Mouse (Mus musculus) urinary bladder, postnatal 10 days (tissue): ENCODE data around the gene Pcsk1n.

Source experiments
- DNase-seq: peaks from one replicate; pipeline ENCODE4 v3.0.0; 2022; ENCODE audit warnings: low spot score

The Pcsk1n gene

DNA sequence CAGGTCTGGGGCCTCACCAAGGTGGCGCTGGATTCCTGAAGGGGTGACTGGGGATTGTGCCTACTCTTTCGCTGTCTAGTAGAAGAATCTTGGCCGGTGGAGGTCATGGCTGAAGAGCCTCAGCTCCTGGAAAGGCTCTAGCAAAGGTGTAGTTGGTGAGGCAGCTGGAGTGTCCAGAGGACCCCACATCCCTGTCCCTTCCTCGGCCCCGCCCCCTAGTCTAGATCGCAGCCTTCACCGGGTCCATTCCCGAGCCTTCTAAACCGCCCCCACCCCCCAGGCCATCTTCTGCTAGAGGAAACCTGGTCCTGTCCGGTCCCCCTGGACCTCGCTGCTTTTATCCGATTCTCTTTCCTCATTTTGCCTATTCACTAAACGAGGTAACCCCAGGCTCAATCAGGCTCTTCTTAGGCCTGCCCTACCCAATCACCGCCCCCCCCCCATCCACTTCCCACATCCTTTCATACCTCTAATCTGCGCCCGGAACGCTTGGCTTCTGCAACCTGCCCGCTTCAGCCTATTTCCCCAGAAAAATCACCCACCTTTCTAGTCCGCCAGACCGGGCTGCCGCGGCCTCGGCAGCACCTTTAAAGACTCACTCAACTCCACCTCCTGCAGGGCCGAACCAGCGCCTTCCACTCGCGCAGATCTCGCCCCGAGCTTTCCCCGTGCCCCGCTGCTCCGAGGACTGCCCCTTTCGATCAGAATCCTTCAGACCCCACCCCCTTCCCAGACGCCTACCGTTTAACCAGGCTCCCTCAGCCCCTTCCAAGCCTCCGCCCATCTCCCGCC is 27.7 kb downstream of the Pcsk1n start, which contains the start of gene Hdac6:
Gene Hdac6 (minus strand): TSS at position 782 of the 792 bp plus-strand sequence.
- DNase-seq: no peak

DNA sequence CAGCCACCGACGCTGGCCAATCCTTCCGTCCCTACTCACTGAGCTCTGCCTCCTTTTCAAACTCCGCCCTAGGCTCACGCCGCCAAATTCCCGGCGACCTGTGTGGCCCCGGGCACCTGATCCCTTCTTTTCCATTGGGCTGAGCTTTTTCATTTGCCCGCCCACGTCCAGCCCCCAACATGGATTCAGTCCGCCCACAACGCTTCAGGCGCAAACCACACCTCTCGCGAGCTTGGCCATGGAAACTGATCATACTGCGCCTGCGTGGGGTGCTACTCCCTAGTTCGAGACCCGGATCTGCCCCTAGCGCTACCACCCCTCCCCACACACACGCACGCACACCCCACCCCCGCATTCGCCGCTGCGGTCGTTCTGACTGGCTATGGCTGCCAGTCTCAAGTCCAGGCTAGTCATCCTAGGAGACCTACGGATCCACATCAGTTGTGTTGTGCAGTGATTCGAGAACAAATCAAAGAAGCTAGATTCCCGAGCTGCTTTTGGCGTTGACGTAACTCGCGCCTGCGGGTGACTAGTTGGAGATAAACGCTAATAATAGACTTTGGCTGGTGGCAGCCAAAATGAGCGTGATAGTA is 28.4 kb downstream of the Pcsk1n start:
- peak; percentile 51 for DNase-seq

DNA sequence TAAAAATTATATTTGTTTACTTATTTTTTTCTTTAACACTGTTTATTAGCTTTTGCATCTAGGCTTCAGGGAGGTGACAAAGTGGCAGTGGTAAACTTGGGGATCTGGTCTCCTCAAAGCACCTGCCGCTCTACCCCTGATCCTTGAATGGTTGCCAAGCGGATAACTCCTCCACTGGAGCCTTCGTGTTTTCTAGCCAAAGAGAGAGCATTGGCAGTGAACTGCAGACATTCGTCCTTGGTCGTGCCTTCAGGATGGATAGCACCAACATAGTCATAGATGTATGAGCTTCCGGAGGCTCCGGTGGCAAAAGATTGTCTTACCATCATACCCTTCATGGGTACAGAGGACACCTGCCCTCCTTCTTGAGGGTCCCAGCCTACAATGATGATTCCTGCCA is 30.5 kb downstream of the Pcsk1n start:
- DNase-seq: no peak

DNA sequence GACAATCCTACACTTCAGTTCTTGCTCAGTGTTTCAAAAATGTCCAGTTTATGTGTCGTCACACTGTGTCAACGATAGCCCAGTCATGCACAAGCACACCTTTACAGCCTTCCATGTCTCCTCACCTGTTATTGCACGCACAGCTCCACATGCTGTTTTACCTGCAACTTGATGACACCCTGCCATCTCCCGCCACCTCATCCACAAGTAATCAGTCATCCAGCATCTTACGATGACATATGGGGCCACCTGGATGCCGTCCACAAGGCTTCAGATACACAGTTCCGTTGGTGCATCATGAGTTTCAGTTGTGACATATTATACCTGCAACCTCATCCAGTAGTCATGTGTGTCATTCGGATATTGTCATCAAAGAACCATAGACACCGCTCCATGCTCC is 39.2 kb downstream of the Pcsk1n start:
- DNase-seq: no peak

DNA sequence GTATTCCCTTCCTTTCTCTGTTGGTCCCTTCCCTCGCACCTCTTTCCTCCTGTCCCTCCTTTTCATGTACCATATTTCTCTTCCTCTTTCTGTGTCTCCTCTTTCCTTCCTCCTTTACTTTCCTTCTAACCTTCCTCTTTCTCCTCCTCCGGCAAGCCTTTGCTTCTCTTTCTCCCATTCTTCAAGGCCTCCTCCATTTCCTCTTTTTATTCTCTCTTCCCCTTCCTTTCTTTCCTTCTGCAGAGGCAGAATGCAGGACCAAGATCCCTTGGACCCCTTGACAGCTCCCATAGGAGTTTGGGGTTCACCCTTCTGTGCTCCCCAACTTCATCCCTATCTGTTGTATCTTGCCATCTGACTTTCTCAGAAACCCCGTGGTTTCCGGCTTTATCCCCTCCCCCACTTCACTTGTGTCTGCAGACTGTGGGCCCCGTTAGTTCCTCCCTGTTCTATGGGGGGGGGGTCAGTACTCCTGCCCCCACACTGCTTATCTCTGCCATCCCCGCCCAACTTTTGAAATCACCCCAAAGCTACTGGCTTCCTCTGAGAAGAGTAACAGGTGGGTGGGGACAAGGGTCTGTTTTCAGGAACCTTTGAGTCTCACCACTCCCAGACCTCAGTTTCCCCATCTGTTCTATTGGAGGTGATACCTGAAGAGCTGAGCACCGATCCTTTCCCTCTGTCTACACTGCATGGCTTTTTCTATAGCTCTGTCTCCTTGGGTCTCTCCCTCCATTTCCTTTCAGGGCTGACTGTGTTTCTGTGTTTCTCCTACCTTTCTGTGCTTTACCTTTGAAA is 44.4 kb downstream of the Pcsk1n start:
- DNase-seq: no peak

DNA sequence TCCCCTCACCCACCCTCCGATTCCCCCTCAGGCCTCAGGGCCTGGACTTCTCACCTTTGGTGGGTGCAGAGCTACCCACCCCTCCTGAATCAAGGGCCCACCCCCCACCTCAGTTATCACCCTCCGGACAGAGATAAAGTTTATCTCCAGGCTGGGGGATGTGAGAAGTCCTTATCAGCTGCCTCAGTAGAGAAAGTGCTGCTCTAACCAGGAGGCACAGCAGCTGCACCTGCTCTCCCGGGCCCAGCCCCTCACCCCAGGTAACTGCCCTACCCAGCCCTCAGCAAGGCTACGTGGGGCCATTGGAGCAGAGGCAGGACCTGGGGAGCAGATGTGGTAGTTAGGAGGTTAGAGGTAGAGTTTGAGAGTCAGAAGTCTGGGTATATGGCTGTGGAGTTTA is 46.5 kb downstream of the Pcsk1n start:
- no peak for DNase-seq

DNA sequence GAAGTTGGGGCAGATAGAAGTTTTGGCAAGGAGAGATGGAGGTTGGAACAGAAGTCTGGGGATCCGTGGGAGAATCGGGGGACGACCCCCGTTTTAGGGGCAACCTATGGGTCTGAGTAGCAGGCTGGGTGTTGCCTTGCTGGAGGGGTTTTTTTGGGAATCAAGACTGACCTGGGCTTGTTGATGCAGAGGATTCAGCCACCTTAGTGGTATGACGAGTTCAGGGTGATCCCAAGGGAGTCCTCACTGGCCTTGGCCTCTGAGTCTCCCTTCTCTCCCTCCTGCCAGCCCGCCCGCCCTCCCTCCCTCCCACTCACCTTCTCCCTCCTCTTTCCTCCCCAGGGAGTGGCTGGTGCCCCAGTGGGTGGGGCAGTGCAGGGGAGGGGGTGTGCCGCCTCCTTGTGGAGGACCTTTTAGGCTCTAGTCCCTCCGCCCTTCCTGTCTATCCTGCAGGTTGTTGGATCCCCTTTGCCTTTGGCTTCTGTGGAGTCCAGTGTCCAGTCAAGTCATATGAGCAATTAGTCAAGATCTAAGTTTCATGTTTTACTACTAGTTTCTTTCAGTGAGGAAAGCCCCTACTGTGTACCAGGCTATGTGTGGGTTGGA is 48.1 kb downstream of the Pcsk1n start:
- no peak for DNase-seq

DNA sequence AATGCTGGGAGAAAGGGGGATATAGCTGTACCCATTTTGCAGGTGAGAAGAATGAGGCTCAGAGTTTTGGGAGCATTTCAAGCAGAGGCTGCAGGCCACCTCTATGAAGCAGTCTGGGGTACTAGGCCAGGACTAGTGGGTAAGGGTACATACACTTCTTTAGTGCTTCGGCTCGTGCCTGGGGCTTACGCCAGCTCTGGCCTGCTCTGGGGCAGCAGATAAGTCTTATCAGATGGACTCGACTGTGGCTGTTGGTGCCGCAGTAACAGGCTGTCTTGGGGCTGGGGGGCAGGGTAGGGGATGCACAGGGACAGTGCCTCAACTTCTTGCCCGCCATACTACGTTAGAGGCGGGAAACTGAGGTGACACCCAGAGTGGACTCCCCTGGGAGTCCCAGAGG is 48.6 kb downstream of the Pcsk1n start:
- no peak for DNase-seq

DNA sequence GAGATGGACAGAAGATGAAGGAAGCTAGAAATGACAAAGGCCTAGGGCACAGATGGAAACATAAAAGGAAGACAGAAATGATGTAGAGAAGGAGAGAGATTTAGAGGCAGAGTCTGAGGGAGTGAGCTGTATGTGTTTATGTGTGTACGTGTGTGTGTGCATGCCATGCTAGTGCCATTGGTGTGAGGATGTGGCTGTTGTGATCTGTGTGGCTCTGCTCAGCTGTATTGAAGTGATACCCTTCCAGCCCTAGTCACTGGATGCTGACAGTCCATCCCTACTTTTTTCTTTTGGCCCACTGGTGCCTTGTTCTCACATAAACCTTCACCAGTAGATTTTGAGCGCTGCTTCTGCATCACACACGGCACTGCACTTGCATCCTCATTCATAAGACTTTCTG is 49.3 kb downstream of the Pcsk1n start:
- no peak for DNase-seq

DNA sequence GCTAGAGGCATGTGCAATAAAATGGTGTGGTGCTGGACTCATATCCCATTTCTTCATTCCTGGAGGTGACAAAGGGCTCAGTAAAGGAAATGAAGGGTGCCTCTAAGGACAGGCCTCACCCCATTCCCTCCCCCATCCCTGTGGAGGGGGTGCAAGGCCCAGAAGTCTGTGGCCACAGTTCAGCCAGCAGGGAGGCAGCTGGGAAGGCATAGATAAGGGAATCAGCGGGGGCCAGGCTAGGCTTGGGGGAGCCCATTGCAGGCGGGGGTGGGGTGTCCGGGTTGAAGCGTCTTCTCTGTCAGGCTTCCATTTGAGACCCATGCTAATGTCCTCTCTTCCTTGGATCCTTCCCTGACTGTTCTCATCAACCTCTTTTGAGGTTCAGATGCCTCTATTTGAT is 51.7 kb downstream of the Pcsk1n start:
- DNase-seq: no peak
